Mouse (Mus musculus) spleen, embryonic (tissue): ENCODE measurements around the gene Thap11.

Experiments
- CTCF ChIA-PET: fragments of 350-600 bp; sonication (Branson Sonifier 250); formaldehyde crosslinking; loops from one replicate; lab custom pipeline; 2022; lab: Charles Lee

The Thap11 gene

DNA sequence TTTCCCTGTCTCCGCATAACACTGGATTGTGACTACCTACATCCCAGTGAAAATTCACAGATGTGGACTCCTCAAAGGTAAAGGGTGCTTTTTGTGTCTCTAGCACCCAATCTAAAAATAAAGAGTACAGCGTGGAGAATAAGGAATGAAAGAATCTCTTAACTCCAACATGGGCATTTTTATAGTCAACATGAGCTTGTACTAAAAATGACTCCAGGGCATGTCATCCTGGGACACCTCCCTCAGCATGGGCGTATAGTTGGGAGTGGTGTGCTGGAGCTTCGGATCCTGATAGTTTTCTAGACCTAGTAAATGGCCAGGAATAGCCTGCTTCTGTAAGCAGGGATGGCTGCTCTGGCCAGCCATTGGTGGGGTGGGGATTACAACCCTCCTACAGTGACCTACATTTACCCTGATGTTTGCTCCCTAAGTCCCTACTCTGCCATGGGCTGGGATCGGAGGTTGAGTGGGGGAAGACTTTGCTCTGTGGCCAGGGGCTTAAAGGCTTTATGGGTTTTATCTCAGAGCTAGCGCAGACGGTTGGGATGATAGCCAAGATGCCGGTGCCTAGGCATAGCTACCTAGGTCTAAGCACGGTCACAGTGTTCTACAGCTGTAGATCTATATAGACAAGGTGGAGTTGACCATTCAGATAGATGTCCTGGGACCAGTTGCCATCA lies 43.0 kb downstream of the Thap11 start:
- CTCF ChIA-PET = no interaction called here

DNA sequence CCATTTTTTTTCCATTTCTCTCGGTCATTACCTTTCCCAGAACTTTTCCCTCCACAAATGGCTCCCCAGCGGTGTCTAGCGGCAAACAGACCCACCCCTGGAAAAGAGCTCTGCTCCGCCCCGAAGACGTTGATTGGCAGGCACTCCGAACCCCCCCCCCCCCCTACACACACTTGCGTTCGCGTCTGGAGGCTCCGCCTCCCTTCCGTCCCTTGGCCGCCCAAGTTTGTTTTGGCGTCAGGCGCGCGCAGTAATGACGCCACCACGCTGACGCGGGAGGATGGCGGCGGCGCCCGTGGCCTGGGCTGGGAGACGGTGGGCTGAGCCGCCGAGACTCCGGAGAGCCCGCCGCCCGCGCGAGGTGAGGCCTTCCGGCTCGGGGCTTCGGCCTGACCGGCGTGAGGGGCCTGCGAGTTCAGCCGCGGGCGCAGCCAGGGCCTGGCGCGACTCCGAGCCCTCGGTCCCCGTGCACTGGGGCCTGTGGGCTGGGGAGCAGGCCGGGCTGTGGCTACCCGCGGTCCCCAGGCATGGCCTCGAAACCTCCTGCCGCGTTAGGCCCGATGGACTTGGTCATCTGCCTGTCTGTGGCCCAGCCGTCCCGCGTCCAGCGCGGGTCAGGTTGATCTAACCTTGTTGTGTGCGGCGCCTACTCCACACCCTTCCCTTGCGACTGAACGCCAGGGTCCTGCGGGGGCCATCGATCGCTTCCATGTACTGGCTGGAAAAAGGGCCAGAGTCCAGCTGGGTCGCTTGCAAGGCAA lies 45.4 kb downstream of the Thap11 start, which contains the start of gene Pskh1:
Pskh1 (plus strand) TSS at position 262 of the 761 bp plus-strand sequence.
- CTCF ChIA-PET = interaction anchor here (0.6 to 0.9 kb wide), 3 partner anchors 30 to 285 kb away, joined by 3 read pairs; partner anchors contain the start of gene Ddx28

DNA sequence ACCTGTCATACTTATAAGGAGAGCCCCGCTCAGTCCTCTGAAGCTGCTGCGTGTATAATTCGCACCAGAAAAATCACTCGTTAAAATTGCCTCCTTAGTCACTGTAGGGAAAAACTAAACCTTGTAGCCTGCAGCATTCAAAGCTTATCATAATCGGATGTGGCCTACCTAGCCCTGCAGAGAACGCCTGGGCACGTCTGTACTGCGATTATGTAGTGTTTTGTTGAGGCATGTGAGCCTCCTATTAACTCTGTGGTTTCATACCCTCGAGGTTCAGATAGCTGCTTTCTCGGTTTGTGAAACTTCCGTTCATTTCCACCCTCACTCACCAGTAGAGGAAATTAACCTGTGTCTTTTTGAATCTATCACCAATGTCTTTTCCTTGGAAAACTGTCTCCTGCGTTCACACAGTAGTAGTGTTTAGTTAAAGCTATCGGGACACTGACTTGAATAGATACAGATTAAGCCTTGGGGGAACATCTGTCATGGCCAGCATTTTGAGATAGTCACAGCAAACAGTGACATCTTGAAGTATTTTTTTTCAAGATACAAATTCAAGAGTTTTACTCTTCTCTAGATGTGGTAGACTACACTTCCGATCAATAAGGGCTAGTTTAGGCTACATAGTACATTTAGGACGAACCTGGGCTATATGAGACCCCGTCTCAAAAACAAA lies 46.1 kb downstream of the Thap11 start:
- CTCF ChIA-PET = interaction anchor here (0.6 kb wide), 1 partner anchor 57 kb away, joined by 12 read pairs; no protein-coding TSS in a partner anchor
